Mouse (Mus musculus) G1E (cell line): ENCODE data around the gene Jun.

Experiments used
- CTCF ChIP-seq: IDR thresholded peaks from 2 replicates; pipeline ENCODE4 v1.5.1; 2012; ENCODE audit warnings: low read depth, low read length, inconsistent platforms, mixed read lengths
- GATA1 ChIP-seq: IDR thresholded peaks from 2 replicates; pipeline ENCODE4 v1.6.1; 2012; ENCODE audit warnings: borderline replicate concordance, low read length, inconsistent platforms, mixed read lengths
- GATA2 ChIP-seq: IDR thresholded peaks from 2 replicates; pipeline ENCODE4 v1.6.1; 2012; ENCODE audit warnings: low read depth, low read length, inconsistent platforms, borderline replicate concordance
- POLR2AphosphoS5 ChIP-seq: IDR thresholded peaks from 2 replicates; pipeline ENCODE4 v1.6.1; 2012; ENCODE audit warnings: low read depth, low read length, inconsistent platforms; ENCODE audit not compliant: insufficient replicate concordance
- TAL1 ChIP-seq: conservative IDR thresholded peaks from 2 replicates; pipeline ENCODE4 v1.6.1; 2012; ENCODE audit warnings: low read depth, low read length, inconsistent platforms, mixed read lengths

- TF ChIP-seq CTCF (no peak), GATA1 (no peak), POLR2AphosphoS5 (no peak), TAL1 (no peak), GATA2 (no peak)
Measured at GRCm38 (mm10) chr4:95093615-95094014, 41.6 kb upstream of the Jun start.
